Mouse (Mus musculus): ENCODE results near the gene Ripor1. TPM values are rescaled to one million over a fixed set of nuclear protein-coding genes. Genes with fewer than 3 reads are reported as not detected.
"Not testable (repeated sequence)": the region's sequence is repeated elsewhere in the genome, so short reads cannot be mapped to it uniquely, and the experiment has no call there.

Ripor1 gene
- 10 to 100 TPM; 89.8 to 92.1 TPM for total RNA-seq (2021)
- long read RNA-seq, full-length matches to known transcripts, result 41 of 93 reads
- long read RNA-seq, partial matches to known transcripts, result 21 of 93 reads
- long read RNA-seq, other reads (novel, unspliced or antisense), result 31 of 93 reads

DNA sequence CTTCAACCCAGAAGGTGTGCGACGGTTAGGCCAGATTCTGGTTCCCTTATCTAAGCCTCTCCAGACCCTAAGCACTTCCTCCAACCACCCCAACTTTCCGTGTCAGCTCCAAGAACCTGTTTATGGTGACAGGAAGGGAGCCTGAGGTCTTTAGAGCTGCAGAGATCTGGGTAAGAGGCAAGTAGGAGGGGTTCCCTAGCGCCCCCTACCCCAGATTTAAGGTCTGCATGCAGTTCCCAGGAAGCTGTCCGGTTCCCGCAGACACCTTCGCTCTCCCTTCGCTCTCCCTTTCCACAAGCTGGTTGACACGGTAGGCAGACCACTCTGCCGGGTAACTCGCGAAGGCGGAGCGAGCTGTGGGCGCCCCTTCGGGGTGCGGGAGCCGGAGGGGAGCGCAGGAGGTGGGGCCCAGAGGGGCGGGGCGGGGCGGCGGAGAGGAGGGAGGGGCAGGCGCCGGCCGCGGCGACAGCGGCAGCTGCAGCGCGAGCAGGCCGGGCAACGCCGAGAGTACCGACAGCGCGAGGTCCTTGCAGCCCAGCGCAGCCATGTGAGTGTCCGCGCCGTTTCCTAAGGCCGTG, at the start of gene Ripor1:
Gene Ripor1 (plus strand): TSS at position 452 of the 578 bp plus-strand sequence.
- peak in 1 of 2 experiments; percentile 78 for DNase-seq (ENCODE audit: low spot score in 2 of 2)

DNA sequence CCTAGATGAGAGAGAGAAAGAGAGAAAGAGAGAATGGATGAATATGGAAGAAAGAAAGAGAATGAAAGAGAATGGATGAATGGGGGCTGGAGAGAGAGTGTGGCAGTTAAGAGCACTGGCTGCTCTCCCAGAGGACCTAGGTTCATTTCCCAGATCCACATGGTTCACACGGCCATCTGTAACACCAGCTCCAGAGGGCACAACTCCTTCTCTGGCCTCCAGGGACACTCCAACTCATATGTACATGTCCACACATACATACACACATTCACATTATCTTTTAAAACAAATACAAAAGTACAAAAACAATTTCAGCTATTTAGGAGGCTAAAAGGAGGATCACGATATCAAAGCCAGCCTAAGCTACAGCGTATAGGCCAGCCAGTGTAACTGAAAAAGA, 42.2 kb upstream of the Ripor1 start:
- DNase-seq (ENCODE audit: low spot score in 2 of 2), result no peak

DNA sequence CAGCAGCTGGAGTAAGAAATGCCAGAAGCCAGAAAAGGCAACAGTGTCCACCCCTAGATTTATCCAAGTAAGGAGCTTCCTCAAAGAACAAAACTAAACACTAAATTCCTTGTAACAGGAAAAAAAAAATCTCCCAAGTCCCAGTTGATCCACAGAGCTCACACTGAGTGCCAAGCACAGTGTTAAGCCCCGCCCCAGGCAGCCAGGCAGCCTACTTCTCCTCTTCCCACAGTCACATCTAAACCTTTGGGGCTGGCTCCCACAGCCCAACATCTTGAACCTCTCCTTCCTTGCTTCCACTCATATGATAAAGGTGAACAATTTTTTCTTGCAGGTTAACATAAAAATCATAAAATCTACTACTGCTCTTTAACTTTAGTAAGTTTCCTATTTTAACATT, 41.2 kb upstream of the Ripor1 start:
- DNase-seq (ENCODE audit: low spot score in 2 of 2), result no peak

DNA sequence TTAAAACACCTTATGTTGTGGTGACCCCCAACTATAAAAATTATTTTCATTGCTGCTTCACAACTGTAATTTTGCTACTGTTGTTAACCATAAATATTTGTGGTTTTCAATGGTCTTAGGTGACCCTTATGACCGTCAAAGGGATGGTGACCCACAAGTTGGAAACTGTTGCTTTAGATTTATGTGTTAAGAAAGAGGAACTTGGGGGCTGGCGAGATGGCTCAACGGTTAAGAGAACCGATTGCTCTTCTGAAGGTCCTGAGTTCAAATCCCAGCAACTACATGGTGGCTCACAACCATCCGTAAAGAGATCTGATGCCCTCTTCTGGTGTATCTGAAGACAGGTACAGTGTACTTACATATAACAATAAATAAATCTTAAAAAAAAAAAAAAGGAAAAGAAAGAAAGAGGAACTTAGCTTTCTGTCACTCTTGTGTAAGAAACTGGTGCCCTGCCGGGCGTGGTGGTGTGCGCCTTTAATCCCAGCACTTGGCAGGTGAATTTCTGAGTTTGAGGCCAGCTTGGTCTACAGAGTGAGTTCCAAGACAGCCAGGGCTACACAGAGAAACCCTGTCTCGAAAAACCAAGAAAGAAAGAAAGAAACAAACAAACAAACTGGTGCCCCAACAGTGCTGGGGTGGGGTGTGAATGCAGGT, 40.4 kb upstream of the Ripor1 start:
- not testable (repeated sequence) for DNase-seq (ENCODE audit: low spot score in 2 of 2)

DNA sequence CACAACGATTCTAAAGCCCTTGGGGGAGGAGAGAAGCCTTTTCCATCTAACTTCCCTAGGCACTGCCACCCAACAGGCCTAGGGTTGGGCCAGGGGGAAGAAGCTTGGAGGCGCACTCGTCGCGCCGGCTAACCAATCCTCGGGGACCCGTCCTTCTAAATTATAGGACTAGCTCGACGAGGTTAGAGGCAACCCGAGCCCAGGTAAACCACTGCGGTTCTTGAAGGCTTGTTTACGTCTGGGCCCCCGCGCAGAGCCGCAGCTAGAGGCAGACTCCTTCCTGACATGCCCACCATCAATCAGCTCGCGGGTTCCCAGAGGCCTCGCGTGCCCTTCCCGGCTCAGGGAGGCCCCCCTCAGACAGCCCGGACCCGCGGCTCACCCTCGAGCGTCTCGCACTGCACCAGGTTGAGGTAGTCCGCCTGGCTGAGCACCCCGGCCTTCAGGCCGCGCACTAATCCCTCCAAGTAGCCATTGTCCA, 39.6 kb upstream of the Ripor1 start:
- peak in 1 of 2 experiments; percentile 17 for DNase-seq (ENCODE audit: low spot score in 2 of 2)

DNA sequence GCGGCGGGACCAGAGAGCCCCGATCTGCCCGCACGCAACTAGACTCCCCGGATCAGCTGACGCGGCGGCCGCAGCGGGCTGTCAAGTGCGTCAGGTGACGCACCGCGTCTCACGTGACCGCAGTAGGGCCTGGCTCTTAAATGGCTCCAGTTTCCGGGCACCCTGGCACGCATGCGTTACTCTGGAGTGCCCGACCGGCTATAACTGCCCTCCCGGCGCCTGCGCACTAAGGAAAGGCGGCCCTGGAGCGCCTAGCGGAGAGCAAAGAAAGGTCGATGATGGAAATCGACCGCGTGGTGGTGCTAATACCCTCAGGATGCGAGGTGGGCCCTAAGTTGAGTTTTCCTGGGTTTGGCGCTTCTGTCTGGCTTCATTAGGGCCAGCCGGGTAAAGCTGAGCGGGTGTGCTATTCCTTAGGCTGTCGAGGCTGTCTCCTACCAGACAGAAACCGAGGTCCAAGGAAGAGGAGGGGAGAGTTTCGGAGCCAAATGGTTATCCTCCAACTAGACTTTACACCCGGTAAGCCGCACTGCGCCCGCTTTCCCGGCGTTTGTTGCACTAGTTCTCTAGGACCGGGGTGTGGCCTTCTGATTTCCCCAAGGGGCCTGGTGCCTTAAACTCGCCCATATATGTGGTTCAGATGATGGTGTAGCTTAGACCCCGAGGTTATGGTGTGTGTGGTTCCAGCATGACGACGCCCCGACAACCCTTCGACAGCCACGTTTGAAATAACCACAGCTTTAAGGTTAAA, 38.9 kb upstream of the Ripor1 start, which contains the start of gene Atp6v0d1:
Gene Atp6v0d1 (minus strand): TSS at position 96 of the 751 bp plus-strand sequence.
- peak; percentile 100 for DNase-seq (ENCODE audit: low spot score in 2 of 2)

DNA sequence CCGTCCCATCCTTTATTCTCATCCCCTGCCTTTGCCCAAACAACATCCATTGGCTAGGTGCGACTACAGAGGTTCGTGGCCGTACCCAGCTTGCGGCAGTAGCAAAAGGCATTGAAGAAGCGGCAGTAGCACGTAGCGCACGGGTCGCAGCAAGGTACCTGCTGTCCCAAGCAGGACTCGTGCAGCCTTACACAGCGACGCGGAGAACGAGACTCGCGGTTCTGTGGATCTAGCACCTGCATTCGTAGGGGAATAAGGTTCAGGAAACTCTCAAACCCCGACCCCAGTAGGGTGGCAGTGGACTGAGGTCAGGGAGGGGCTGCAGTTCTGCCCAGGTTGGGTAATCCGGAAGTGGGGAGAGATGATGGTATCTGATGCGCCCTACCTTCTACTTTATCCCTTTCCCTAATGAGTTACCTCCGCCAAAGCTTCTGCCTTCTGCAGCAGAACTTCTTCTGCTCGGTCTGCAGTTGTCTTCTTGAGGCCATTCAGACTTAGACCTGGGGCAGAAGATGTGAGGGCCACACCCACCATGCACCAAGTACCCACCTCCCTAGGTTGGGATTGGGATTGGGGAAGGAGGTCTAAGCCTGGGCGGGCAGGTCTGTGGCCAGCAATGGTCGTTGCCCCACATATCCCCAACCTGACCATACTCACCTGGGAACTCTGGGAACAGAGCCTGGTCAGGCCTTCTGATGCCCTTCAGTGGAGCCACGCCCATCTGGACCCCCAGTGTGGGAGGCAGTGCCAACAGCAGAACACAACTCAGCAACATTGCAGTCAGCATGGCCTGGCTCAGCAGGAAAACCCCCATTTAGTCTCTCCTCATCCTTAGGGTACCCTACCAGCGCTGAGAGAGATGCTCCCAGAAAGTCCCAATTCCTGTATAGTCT, 38.1 kb upstream of the Ripor1 start:
- no peak for DNase-seq (ENCODE audit: low spot score in 2 of 2)

DNA sequence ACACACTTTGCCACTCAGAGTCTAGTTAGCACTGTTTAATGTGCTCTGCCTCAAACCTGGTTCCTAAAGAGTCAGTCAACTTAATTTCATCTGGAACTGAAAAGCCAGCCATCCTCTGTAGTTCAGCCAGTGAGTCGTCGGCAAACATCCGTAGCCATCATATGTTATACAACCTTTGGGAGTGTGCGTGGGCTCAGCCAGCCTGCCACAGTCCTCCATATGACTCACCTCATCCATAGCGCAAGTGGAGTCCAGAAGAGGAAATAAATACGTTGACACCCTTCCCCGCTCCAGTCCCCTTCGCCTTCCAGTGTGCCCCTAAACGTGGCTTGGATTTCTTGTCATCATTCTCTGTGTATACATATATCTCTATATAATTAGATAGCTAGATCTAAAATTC, 33.2 kb upstream of the Ripor1 start:
- peak in 1 of 2 experiments; percentile 31 for DNase-seq (ENCODE audit: low spot score in 2 of 2)

DNA sequence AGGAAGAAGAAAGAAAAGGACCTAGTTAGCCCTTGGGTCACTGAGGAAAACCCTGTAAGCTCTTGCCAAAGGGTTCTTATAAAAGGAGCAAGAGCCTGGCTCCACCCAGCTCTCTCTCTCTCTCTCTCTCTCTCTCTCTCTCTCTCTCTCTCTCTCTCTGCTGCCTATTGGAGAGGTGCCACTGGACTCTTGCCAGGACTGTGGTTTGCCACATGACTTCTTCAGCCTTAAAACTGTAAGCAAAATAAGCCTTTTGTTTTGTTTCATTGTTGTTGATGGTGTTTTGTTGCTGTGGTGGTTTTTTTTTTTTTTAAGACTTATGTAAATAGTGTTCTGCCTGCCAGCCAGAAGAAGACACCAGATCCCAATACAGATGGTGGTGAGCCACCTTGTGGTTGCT, 31.6 kb upstream of the Ripor1 start:
- no peak for DNase-seq (ENCODE audit: low spot score in 2 of 2)

DNA sequence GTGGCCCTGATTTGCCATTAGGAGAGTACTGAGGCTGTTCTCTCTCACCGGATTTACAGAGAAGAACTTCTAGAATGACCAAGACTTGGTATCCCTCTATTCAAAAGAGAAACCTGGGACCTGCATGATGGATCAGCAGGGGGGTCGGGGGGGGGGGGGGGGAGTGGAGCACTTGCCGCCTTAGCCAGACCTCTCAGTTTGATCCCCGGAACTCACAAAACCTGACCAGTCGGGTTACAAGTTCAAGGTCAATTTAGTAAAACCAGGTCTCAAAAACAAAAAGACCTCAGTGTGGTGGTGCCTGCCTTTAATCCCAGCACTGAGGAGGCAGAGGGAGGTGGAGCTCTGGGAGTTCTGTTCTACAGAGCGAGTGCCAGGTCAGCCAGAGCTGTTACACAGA, 30.3 kb upstream of the Ripor1 start:
- no peak for DNase-seq (ENCODE audit: low spot score in 2 of 2)

DNA sequence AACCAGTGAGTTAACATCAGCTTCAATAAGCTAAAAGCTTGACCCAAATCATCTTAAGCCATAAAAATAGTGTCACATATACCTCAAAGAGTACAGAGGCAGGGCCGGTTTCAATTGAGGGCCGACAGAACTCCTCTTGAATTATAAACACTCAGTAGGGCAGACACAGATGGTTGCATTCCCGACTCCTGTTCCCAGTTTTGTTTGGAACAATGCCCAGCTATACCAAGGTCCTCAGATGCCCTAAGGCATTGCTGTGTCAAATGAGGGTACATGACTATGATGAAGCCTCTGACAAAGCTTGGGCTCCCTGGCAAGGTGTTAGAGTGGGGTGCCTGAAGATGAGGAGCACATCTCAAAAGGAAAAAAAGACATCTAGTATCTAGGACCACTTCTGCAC, 29.5 kb upstream of the Ripor1 start:
- DNase-seq (ENCODE audit: low spot score in 2 of 2), result no peak

DNA sequence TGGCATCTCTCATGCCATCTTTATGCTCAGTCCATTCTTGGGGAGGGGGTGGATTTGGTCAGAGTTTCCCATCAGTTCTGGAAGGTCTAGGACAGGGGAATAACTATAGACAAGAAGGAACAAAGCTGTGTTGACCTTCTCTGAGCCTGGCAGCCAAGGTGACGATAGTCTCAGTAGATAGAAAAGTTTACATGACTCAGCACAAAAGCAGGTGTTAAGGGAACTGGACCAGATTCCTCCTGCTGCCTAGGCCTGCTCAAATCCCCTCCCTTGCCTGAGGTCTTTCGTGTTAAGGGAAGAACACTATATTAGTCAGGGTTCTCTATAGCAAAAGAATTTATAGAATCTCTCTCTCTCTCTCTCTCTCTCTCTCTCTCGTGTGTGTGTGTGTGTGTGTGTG, 25.3 kb upstream of the Ripor1 start:
- no peak for DNase-seq (ENCODE audit: low spot score in 2 of 2)

DNA sequence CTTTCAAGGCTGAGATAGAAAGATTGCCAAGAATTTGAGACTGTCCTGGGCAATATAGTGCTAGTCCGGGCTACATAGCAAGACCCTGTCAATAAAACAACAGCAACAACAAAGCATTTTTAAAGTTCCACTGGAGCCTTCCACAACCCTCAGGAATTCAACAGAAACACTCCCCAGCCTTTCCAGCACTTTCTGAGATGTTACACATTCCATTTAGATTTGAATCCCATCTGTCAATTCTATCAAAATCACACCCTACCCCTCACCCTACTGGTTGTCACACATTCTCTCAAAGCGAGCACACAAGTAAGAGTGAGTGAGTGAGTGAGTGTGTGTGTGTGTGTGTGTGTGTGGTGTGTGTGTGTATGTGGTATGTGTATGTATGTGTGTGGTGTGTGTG, 12.6 kb upstream of the Ripor1 start:
- no peak for DNase-seq (ENCODE audit: low spot score in 2 of 2)

DNA sequence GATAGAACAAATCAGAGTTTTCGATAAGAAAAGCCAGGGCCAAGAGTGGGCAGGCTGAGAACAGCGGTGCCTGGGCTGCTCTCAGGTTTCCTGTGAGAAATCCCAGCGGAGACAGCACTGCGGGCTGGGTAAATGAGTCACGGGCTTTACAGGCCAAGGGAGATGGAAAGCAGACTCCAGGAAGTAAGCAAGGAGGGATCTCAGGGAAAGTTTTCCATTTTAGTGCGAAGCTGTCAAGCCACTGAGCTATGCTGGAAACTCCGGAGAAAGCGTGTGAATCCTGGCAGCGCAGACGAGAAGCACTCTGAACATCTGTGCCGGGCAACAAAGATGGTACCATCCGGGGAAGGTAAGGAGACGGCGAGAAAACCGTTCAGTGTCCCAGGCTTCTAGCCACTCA, 11.2 kb upstream of the Ripor1 start:
- DNase-seq (ENCODE audit: low spot score in 2 of 2), result no peak

DNA sequence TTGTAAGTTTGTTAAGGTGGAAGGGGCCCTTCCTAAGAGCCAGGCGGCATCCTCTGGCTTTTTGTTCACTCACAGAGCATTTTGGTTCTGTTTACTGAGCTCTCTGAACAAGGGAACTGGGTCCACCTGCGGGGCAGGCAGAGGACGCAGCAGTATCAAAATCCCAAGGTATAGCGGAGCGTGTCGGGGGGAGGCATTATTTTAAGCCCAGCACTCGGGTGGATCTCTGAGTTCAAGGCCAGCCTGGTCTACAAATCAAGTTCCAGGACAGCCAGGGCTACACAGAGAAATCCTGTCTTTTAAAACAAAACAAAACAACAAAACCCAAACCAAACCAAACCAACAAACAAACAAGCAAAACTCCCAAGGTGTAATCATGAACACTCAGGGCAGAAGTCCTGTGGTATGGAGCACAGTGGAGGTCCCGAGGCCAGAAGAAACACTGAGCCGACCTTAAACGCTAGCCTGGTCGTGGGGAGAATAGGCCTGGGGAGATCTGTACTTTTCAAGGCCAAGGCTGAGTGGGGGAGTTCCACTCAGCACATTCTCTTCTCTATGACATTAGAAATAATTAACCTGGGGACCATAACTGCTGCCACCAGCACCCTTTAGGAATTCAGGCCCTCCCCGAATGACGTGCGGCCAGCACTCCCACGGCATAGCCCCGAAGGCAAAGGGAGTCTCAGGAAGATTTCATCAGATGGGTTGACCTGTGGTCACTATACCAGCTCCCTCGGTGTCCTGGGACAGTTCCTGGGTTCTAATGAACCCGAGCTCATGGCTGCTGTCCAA, 10.4 kb upstream of the Ripor1 start:
- no peak for DNase-seq (ENCODE audit: low spot score in 2 of 2)

DNA sequence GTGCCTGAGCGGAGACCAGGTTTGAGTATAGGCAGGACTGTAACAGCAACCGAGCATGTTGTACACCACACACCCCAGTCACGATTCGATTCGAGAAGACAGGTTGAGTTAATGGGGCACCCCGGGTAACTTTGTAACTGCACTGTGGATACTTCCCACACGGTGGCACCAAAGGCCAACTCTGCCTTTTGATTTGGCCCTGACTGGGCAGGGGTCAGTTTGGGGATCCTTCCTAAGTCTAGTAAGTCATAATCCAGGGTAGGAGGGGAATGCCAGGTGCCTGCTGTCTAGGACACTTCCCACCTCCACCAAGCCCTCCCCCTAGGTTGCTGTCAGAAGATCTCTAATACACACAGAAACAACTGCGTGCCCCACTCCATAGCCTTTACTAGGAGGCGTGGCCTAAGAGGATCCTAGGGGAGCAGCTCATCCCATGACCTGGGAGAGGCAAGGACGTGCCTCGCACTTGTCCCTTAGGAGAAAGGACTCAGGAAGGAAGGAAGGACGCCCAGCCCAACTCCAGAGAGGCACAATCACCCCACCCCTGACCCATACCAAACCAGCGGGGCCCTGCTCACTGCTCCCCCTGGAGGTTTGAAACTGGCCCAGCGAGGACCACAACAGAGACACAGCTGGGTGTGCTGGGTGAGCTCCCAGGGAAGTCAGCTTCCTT, 8.6 kb upstream of the Ripor1 start:
- peak in 1 of 2 experiments; percentile 54 for DNase-seq (ENCODE audit: low spot score in 2 of 2)

DNA sequence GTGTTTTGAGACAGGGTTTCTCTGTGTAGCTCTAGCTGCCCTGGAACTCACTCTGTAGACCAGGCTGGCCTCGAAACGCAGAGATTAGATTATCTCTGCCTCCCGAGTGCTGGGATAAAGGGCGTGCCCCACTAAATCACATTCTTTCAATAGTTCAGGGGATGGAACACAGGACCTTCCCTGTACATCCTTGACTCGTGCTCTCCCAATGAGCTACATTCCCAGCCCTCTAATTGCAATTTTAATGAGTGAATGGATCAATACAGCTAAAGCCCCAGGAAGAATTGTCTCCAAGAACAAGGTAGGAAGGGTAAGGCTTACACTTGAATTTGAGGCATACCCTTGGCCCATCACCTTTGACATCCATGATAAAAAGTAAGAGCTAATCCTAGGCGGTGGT, 6.3 kb upstream of the Ripor1 start:
- DNase-seq (ENCODE audit: low spot score in 2 of 2), result no peak

DNA sequence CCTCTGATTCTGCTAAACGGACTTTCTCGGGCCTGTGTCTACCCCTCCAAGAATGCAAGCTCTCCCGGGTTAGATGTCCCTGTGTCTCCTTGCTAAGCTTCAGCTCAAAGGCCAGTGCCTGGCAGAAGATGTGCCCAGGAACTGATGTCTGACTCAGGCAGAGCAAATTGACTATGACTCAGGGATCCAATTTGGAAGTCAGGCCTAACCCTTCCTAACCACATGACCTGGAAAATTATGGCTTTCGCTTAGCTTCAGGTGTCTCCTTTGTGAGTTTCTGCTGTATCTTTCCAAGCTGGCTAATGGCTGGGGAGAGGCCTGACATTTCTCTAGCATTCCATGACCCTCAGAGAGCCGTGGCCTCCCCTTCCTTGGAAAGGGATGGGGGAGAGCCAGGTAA, 3.8 kb upstream of the Ripor1 start:
- no peak for DNase-seq (ENCODE audit: low spot score in 2 of 2)

DNA sequence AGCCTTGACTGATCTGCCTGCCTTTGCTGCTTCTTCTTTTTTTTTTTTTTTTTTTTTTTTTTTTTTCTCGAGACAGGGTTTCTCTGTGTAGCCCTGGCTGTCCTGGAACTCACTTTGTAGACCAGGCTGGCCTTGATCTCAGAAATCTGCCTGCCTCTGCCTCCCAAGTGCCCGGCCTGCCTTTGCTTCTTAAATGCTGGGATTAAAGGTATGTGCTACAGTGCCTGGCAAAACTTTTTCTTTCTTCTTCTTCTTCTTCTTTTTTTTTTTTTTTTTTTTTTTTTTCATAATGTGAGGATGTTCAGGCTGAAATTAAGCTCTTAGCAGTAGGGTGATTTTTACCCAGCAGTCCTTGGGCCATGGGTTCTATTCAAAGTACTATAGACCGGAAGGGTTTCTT, 2.5 kb upstream of the Ripor1 start:
- DNase-seq (ENCODE audit: low spot score in 2 of 2), result not testable (repeated sequence)
